Mouse (Mus musculus): ENCODE measurements around the gene Gm20388.

DNA sequence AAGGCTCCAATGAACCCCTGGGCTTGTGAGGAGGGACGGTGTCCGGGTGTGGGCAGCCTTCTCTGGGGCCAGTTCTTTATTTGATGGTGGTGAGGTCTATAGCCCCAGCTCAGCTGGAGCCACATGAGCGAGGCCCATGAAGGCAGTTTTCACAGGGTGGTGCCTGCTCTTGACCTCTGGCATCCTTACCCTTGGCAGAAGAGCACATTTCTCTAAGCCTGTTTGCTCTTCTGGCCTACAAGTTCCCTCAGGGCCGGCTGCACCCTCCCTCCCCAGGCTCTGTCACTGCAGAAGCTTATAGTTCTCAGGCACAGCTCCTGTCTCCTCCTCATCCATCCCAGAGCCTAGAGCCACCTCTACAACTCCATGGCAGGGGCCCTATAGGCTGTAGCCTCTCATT lies 503.6 kb downstream of the Gm20388 start:
- no peak for TF ChIP-seq POLR2A (IDR thresholded peaks at IDR 0.05; ENCODE audit: borderline replicate concordance, insufficient read depth, low read length)
- no peak for TF ChIP-seq CTCF (IDR thresholded peaks at IDR 0.05; ENCODE audit: borderline replicate concordance, insufficient read depth, low read depth, low read length)
